Mouse (Mus musculus): ENCODE data around the gene Ccl9.

- TF ChIP-seq CTCF (IDR thresholded peaks at IDR 0.05; ENCODE audit: low read depth, low read length): no peak
- no peak for TF ChIP-seq POLR2A (IDR thresholded peaks at IDR 0.05; ENCODE audit: insufficient read depth, low read length)
Observed at GRCm38 (mm10) chr11:83534143-83534542, 44.3 kb downstream of the Ccl9 start.

Data from ES-Bruce4 (cell line).